Mouse (Mus musculus): ENCODE data around the gene Gm45785. TPM values are rescaled to one million over a fixed set of nuclear protein-coding genes. Genes with fewer than 3 reads are reported as not detected.

The Gm45785 gene
- polyA plus RNA-seq, 1 experiment, result 0.19 TPM

- DNase-seq (ENCODE audit: low read depth), result peak; percentile 74
- peak; percentile 57; the same call in 1 of the 2 replicates for TF ChIP-seq CTCF (IDR thresholded peaks at IDR 0.05; ENCODE audit: borderline replicate concordance, extremely low read depth, insufficient read depth, insufficient read length)
- no peak for TF ChIP-seq POLR2A (IDR thresholded peaks at IDR 0.05; ENCODE audit: borderline replicate concordance, extremely low read depth, insufficient read depth, insufficient read length, poor library complexity, severe bottlenecking)
Observed at GRCm38 (mm10) chr7:140828171-140828881, 27.8 kb downstream of the Gm45785 start.

DNA sequence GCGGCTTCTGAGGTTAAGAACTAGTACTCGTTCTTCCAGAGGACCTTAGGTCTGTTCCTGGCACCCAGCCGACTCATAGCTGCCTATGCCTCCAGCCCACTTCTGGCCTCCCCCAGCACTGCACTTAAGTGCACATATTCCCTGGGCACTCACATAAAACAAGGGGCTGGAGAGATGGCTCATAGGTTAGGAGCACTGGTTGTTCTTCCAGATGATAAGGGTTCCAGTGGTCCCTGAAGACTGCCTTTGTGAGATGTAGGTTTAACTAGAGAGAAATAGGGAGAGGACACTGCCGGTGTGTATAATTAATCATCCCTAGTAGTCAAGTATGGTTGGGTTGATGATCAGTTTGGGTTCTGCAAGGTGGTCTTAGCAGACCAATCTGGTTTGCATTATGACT is 33.4 kb downstream of the Gm45785 start:
- no peak for TF ChIP-seq POLR2A (IDR thresholded peaks at IDR 0.05; ENCODE audit: borderline replicate concordance, extremely low read depth, insufficient read depth, insufficient read length, poor library complexity, severe bottlenecking)
- TF ChIP-seq CTCF (IDR thresholded peaks at IDR 0.05; ENCODE audit: borderline replicate concordance, extremely low read depth, insufficient read depth, insufficient read length), result no peak

DNA sequence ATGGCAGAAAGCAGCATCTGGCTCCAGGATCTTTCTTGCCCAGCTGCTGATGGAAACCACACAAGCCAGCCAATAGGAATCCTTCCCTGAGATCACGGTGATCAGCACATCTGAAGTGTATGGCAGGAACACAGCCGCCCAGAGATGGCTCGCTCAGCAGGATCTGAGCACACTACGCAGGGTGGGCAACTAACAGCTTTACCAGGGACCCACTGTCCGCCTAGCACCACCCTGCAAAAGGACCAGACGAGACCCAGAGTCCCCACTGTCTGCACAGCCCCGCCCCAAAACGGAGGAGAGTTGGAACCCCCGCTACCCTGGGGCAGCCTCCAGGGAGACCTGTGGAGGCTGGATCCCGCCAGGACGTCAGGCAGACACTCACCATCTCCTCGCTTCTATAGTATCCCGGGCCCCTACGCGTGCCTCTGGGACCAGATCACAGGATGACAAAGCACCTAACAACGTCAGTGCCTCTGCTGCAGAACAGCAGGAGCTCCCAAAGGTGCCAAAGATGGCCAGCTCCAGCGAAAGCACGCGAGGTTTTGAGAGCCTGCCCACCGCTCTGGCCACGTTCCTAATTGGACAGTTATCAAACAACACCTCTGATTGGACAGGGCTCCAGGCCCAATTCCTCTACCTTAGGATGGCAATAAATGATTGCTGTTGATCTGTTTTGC is 34.3 kb downstream of the Gm45785 start, which contains the start of gene Zfp941:
Zfp941 (minus strand) TSS at position 526 of the 677 bp plus-strand sequence.
- TF ChIP-seq POLR2A (IDR thresholded peaks at IDR 0.05; ENCODE audit: borderline replicate concordance, extremely low read depth, insufficient read depth, insufficient read length, poor library complexity, severe bottlenecking) (peak; percentile 25; the same call in 1 of the 2 replicates), CTCF (IDR thresholded peaks at IDR 0.05; ENCODE audit: borderline replicate concordance, extremely low read depth, insufficient read depth, insufficient read length) (no peak)
- peak; percentile 91 for DNase-seq (ENCODE audit: low read depth)

More for the DNA sequence above, 33.4 kb downstream of the Gm45785 start:
- DNase-seq (ENCODE audit: low read depth), result no peak

GRCm38 (mm10) chr7:140821305-140821652 is 34.9 kb downstream of the Gm45785 start:
- DNase-seq (ENCODE audit: low read depth), result no peak
- no peak for TF ChIP-seq CTCF (IDR thresholded peaks at IDR 0.05; ENCODE audit: borderline replicate concordance, extremely low read depth, insufficient read depth, insufficient read length)
- no peak for TF ChIP-seq POLR2A (IDR thresholded peaks at IDR 0.05; ENCODE audit: borderline replicate concordance, extremely low read depth, insufficient read depth, insufficient read length, poor library complexity, severe bottlenecking)

DNA sequence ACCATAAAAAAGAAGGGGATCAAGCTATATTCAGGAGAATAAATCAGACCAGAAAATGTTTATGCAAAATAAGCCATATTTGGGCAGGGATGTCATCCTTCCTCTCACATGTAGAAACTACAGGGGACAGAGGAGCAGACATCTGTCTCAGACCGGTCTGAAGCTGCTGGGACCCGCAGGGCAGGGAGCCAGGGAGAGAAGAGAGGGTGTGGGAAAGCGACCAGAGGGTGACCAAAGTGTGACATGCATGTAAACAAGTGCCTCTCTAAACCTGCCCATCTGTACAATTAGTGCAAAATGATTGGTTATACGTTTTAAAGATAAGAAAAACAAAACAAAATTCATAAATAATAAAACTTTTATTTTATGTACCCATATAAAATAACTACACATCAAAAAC is 36.0 kb downstream of the Gm45785 start:
- peak; percentile 40 for DNase-seq (ENCODE audit: low read depth)
- no peak for TF ChIP-seq POLR2A (IDR thresholded peaks at IDR 0.05; ENCODE audit: borderline replicate concordance, extremely low read depth, insufficient read depth, insufficient read length, poor library complexity, severe bottlenecking)
- TF ChIP-seq CTCF (IDR thresholded peaks at IDR 0.05; ENCODE audit: borderline replicate concordance, extremely low read depth, insufficient read depth, insufficient read length), result no peak

- TF ChIP-seq CTCF (IDR thresholded peaks at IDR 0.05; ENCODE audit: borderline replicate concordance, extremely low read depth, insufficient read depth, insufficient read length) (no peak), POLR2A (IDR thresholded peaks at IDR 0.05; ENCODE audit: borderline replicate concordance, extremely low read depth, insufficient read depth, insufficient read length, poor library complexity, severe bottlenecking) (no peak)
- no peak for DNase-seq (ENCODE audit: low read depth)
Observed at GRCm38 (mm10) chr7:140812850-140813249, 43.3 kb downstream of the Gm45785 start.

DNA sequence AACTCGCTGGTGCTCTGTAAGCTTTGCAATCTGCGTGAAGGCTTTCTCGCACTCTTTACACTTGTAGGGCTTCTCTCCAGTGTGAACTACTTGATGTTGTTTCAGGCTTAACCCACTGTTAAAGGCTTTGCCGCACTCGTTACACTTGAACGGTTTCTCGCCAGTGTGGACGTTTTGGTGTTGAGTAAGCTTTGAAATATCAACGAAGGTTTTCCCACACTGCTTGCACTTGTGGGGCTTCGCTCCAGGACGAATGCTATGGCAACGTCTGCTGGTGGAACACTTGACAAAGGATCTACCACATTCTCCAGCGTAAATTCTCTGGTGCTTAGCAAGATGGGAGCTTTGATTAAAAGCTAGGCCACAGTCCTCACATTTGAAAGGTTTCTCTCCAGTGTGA is 44.4 kb downstream of the Gm45785 start:
- DNase-seq (ENCODE audit: low read depth), result peak; percentile 30
- TF ChIP-seq POLR2A (IDR thresholded peaks at IDR 0.05; ENCODE audit: borderline replicate concordance, extremely low read depth, insufficient read depth, insufficient read length, poor library complexity, severe bottlenecking) (no peak), CTCF (IDR thresholded peaks at IDR 0.05; ENCODE audit: borderline replicate concordance, extremely low read depth, insufficient read depth, insufficient read length) (no peak)

DNA sequence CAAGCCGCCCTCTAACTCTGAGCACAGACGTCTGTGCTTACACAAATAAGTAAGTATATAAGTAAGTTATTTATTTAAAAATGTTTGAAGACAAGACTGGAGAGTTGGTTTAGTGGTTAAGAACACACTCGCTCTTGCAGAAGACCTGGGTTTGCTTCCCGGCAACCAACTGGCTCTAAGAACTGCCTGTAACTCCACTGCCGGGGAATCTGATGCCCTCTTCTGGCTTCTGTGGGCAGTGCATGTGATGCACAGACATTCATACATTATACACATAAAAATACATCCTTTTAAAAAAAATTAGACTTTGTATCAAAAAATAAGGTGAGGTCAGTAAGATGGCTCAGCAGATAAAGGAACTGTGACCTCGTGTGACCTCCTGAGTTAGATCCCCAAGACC is 45.6 kb downstream of the Gm45785 start:
- TF ChIP-seq POLR2A (IDR thresholded peaks at IDR 0.05; ENCODE audit: borderline replicate concordance, extremely low read depth, insufficient read depth, insufficient read length, poor library complexity, severe bottlenecking), result no peak
- peak; percentile 31; the same call in 1 of the 2 replicates for TF ChIP-seq CTCF (IDR thresholded peaks at IDR 0.05; ENCODE audit: borderline replicate concordance, extremely low read depth, insufficient read depth, insufficient read length)
- DNase-seq (ENCODE audit: low read depth), result no peak

- DNase-seq (ENCODE audit: low read depth), result peak; percentile 20
- TF ChIP-seq POLR2A (IDR thresholded peaks at IDR 0.05; ENCODE audit: borderline replicate concordance, extremely low read depth, insufficient read depth, insufficient read length, poor library complexity, severe bottlenecking) (no peak), CTCF (IDR thresholded peaks at IDR 0.05; ENCODE audit: borderline replicate concordance, extremely low read depth, insufficient read depth, insufficient read length) (peak; percentile 43; the same call in 1 of the 2 replicates)
Observed at GRCm38 (mm10) chr7:140805704-140806103, 50.4 kb downstream of the Gm45785 start.

GRCm38 (mm10) chr7:140802629-140803028 is 53.5 kb downstream of the Gm45785 start:
- DNase-seq (ENCODE audit: low read depth), result no peak

GRCm38 (mm10) chr7:140798212-140798611 is 57.9 kb downstream of the Gm45785 start:
- TF ChIP-seq POLR2A (IDR thresholded peaks at IDR 0.05; ENCODE audit: borderline replicate concordance, extremely low read depth, insufficient read depth, insufficient read length, poor library complexity, severe bottlenecking) (no peak), CTCF (IDR thresholded peaks at IDR 0.05; ENCODE audit: borderline replicate concordance, extremely low read depth, insufficient read depth, insufficient read length) (no peak)
- no peak for DNase-seq (ENCODE audit: low read depth)

More at GRCm38 (mm10) chr7:140802629-140803028, 53.5 kb downstream of the Gm45785 start:
- TF ChIP-seq POLR2A (IDR thresholded peaks at IDR 0.05; ENCODE audit: borderline replicate concordance, extremely low read depth, insufficient read depth, insufficient read length, poor library complexity, severe bottlenecking), result no peak
- TF ChIP-seq CTCF (IDR thresholded peaks at IDR 0.05; ENCODE audit: borderline replicate concordance, extremely low read depth, insufficient read depth, insufficient read length), result no peak

Data from brain, embryonic 14.5 days (tissue).